Mouse (Mus musculus) left cerebral cortex, postnatal 14 days (tissue): ENCODE measurements at regions not wholly inside any gene's neighbourhood (a gene's known extent, or its start where the extent isn't known, plus 50 kb on each side); places are given as distances from the start of the nearest gene placed in this dataset.

ENCODE experiments used
- DNase-seq, 2 experiments: peaks; one replicate each; pipeline ENCODE4 v3.0.0; 2021 to 2022; ENCODE audit warnings: low spot score in 2 of 2, mixed read lengths in 1 of 2
- intact Hi-C: fragments of 180-260 bp; cut with DNase I; formaldehyde crosslinking; loops from one replicate; pipeline ENCODE4 v1.15.1; 2025

DNA sequence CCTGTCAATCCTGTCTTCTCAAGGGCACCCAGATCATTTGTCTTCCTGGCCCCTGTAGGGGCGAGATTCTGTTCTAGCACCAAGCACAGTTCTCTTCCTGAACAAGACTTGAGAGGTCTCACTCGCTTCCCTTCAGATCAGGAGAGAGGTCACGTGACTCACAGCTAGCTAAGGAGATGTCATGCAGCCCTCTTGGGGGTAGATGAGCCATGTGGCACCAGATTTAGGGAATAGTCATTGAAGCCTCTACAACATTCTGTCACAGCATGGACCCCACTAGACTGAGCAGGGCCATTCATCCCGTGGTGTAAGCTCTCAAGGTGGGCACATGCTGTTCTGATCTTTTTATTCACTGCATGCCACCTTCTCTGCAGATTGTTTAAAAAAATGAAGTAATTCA lies 338.2 kb downstream of the Cdh26 start:
- intact Hi-C loops, result loop anchor here (10.0 kb wide), 1 partner anchor 106 kb away; no protein-coding TSS in a partner anchor
- no peak for DNase-seq

DNA sequence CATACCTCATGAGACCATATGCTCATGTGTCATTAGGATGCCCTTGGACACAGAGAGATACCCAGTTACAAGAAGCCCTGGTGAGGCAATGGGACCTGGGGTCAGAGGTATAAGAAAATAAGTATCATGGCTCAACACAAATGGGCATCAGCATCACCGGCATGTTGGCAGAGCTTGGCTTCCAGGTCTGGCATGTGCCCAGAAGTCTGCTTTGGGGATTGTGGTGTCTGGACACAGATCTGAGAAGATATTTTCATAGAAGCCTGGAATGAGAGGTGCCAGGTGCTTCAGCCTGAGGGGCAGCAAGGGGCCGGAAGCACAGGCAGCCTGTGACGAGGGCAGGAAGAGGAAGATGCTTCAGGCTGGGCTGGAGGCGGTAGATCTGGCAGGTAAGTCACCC lies 338.7 kb downstream of the Cdh26 start:
- no peak for DNase-seq
- intact Hi-C loops, result loop anchor here (10.0 kb wide), 1 partner anchor 106 kb away; no protein-coding TSS in a partner anchor

DNA sequence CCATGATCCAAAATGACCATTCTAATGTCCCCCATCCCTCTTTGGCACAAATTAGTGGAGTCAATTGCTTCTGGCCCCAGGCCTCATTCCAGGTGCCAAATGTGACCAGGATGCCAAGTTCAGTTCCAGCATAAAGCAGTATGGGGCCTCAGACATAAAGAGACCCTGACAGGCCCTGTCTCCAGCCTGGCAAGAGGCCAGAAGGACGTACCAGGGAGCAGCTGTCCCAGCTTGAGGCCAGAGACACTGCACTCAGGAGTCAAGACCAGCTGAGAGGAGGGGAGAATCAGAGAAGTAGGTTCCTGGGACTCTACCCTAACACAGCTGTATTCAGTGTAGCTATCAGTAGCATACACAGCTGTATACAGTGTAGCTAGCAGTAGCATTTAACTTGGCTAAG lies 341.1 kb downstream of the Cdh26 start:
- no peak for DNase-seq
- intact Hi-C loops, result no loop called here

DNA sequence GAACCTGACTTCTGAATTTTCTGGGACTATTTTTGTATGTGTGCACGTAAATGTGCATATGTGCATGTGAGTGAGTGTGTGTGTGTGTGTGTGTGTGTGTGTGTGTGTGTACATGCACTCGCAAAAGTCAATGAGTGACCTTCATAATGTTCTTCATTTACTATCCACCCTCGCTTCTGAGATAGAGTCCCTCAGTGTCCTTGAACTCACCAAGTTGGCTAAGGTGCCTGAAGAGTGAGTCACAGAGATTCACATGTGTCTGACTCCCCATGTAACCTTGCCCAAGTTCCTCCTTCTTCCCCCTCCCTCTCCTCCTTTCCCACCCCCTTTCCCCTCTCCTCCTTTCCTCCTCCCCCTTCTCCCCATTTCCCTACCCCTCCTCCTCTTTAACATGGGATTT lies 341.6 kb downstream of the Cdh26 start:
- DNase-seq, result no peak
- intact Hi-C loops, result no loop called here

DNA sequence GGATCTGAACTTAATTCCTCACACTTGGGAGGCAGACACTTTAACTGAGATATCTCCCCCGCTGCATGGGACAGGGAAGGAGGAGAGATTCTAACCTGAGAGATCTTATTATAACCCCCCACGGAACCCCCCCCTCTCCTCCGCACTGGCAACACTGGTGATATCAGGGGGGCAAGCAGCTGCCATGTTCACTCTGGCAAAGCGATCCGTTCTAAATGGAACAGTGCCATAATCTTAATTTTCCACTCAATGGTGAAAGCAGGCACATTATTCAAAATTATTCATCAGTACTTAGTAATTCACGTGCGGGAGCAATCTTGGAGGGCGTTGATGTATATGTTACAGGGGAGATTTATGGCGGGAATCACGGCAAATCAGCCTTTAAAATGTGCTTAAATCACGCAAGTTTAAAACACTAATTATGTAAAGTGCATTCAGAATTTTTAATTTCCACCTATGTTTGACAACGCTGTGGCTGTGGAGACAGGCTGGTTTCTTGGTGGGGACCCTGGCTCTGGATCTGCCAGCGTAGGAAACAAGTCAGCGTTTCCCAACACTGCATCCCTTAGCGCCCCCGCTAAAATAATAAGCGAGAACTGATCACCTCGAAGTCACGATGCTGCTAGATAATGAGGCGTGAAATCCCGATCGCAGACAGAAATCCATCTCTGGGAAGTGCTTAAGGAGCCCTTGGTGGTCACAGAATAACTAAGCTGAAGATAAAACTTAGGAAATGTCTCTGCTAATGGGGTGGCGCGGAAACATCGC lies 354.7 kb downstream of the Cdh26 start:
- intact Hi-C loops, result no loop called here

DNA sequence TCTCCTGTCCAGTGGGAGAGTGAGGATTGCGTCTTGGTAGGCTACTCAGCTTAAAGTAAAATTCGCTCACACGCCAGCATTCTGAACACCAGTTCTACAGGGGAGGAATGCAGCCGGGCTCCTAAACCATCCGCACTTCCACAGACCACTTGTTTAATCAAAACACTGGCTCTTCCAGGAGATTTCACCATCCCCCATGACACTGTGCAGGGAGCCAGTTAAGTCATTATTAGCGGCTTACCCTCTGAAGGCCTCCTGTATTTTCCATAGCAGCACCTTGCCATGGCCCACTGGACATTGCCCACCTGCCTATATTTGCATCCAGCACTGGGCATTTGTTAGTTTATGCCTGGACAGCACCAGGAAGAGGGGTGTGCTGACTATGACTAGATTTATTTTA lies 355.5 kb downstream of the Cdh26 start:
- DNase-seq, result no peak
- intact Hi-C loops, result no loop called here

More for the DNA sequence above, 354.7 kb downstream of the Cdh26 start:
- no peak for DNase-seq

DNA sequence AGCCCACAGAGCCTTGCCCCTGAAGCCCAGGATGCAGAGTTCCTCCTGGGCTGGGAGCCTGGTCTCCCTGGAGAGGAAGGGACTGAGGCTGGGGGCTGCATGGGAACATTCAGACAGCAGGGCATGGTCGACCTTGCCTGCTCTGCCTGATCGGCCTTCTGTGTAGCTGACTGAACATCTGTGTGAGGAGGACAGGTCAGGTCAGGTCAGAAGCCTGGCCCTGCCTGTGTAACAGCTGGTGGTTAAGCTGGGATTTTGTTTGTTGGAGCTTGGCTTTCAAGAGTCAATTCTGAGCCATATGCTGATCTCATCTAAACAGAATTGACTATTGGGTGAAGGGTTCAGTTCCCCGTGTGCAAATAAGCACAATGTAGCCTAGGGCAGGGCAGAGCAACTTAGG lies 365.5 kb downstream of the Cdh26 start:
- intact Hi-C loops, result no loop called here
- DNase-seq, result no peak

DNA sequence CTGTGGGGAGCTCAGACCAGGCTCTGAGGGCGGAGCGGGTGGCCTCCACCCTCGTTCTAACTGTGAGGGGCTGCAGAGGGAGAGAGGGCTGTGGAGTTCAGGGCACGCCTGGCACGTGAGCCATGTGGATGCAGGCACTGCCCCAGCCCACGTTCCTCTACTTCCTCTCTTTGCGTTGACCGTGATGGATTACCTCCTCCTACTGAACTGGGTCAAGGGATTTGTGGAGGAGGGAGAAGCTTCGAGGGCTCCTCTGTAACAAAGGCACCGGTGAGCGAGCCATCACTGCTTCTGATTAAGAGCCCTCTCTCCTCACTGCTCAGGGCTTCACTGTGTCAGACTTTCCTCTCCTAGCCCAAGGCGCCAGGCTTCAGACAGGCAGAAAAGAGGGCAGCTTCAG lies 371.1 kb downstream of the Cdh26 start:
- intact Hi-C loops, result no loop called here
- no peak for DNase-seq

DNA sequence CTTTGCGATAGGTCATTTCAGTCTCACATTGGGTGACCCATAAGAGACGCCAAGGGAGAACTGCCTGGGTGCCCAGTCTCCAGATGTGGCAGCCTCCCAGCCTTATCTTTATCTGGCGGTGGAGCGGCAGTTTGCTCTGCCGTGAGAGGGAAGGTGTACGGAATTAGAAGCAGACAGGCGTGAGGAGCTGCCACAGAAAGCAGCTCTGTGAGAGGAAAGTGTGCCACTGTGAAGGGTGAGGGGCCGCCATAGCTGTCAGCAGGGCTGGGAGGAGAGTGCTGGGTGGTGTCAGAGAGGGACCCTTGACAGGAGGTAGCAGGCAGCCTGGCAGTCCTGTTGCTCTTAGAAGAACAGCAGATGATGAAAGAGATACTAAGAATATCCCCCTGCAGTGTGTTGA lies 375.0 kb downstream of the Cdh26 start:
- no peak for DNase-seq
- intact Hi-C loops, result no loop called here

DNA sequence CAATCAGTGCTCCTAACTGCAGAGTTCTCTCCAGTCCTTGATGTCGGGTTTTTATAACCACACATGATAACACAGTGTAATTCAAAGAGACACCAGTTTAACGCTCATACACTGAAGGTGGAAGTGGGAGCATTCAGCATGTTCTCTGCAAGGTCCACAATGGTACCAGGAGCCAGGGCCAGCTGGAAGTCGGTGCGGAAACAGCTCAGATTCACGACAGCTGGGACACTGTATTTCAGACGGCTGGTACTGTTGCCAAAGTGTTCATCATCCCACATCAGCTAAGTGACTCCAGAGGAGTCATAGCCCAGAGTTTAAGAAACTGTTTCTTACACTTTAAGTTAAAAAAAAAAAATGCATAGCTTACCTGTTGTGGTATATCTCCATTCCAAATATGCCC lies 391.2 kb downstream of the Cdh26 start:
- peak in 1 of 2 experiments; percentile 15 for DNase-seq
- intact Hi-C loops, result no loop called here

DNA sequence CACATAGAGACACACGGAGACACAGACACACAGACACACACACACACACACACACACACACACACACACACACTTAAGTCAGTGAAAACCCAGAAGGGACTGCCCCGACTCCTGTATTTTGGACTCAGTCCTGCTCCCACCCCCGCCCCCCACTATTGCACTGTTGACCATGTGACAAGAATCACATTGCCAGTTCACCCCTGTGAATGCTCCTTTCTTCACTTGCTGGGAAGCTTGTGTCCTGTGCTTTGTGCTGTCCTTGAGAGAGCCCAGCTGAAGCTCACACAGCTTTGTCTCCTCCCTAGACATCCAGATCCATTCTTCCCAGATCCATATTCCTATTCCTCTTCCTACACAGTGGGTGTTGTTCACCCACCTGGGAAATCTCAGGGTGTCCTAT lies 400.0 kb downstream of the Cdh26 start:
- DNase-seq, result no peak
- intact Hi-C loops, result no loop called here

DNA sequence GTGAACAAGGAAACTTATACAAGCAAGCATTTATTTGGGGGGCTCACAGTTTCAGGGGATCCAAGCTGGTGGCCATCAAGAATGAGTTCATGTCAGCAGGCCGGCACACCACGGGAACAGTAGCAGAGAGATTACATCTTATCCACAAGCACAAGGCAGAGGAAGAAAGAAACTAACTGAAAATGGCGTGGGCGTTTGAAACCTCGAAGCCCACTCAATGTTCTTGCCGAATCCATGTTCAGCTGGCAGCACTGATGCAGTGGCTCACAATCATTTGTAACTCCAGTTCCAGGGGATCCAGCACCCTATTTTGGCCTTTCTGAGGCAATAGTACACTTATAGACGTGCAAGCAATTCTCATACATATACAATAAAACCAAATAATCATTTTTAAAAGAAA lies 404.7 kb downstream of the Cdh26 start:
- intact Hi-C loops, result no loop called here
- DNase-seq, result peak; percentile 29 to 70

DNA sequence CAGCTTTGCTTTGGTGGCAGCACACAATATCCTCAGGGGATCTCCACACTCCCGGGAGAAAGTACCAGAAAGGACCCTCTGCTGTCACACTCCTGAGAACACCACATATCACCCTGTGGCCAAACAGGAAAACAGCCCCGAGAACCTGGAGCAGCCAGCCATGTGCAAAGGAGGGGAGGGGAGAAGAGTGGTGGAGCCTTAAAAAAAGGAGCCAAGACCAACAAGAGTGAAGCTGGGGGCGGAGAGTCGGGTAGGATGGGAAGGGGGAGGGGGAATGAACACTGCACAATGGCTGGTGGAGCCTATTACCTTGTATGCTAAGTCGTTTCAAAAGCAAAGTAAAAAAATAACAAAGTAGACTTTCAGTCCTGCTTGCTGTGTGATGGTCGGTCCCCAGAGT lies 408.2 kb downstream of the Cdh26 start:
- intact Hi-C loops, result no loop called here
- DNase-seq, result no peak

DNA sequence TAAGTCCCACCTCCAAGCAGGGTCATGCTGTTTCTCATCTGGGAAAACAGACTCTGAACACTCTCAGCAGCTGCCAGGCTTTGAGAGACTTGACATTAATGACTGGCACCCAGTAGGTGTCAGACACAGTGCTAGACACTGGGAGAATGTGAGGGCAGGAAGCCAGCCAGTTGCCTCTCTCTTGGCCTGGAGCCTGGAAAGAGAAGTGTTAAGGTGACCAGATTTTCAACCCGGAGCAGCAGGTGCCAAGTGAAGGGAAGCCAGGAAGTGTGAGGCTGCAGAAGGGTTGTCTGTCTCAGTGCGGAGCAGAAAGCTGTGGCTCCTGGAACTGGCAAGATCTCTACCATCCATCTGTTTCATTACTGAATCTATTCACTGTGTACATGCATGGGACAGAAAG lies 410.6 kb downstream of the Cdh26 start:
- DNase-seq, result peak in 1 of 2 experiments; percentile 59
- intact Hi-C loops, result no loop called here

DNA sequence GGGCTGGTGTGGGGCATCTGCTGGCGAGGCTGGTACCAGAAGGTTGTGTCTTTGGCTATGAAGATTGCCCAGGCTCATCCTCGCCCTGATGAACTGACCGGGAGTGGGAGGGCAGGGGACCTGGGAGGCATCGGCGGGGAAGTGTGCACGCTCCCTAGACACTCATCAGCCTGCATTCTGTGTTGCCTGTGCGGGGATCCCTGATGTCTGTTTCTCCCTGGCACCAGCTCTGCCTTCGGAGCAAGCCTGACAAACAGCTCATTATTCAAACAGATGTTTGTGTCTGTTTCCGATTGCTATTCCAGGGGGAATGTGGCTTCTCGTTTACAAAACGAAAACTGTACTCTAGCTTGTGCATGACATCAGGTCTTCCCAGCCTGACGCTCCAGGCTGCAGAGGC lies 412.3 kb downstream of the Cdh26 start:
- DNase-seq, result no peak
- intact Hi-C loops, result no loop called here

DNA sequence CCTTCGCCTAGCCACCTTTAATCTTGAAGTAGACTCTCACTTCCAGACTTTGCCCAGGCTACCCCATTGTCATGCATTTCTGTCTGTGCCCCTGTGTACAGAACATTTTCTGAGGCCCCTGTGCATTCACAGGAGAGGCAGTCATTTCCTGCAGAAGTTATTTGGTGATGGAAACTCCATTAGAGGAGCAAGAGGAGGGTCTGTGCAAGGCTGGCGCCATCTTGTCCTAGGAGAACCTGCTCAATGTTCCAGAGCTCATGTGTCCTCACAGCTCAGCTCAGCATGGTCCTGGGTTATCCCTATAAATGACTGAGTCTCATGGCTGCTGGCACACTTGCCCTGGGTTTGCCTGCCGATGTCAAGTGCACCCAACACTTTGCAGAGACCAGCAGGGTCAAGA lies 413.1 kb downstream of the Cdh26 start:
- intact Hi-C loops, result no loop called here
- DNase-seq, result no peak

DNA sequence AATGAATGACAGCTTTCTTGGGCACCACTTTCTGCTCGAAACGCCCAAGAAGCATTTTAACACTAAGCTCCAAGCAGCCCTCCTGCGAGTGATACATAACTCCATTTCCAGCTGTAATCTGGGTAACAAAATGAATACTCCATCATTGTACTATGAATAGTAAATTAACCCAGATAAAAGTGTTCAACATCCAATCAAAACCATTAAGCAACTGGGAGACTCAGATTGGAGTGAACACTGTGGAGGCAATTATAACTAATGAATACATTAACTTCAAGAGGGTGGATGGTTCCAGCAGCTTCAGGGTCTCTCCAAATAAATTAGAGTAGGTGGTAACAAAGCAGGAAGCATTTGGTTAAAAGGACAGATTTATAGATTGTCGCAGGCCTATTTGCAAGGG lies 414.2 kb downstream of the Cdh26 start:
- intact Hi-C loops, result no loop called here
- DNase-seq, result no peak

DNA sequence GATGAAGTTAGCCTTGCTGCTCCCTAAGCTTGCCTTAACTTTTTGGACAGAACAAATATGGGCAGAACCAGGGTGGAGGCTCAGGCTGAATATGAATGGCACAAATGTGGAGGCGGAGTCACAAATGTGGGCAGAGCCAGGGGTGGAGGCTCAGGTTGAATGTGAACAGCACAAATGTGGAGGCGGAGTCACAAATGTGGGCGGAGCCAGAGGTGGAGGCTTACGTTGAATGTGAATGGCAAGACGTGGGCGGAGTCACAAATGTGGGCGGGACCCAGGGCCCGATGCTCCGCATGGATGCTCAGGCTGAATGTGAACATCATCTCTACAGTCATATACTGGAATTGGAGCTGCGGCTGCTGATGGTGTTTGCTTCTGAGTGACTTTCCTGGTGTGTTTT lies 420.0 kb downstream of the Cdh26 start:
- intact Hi-C loops, result loop anchor here (10.0 kb wide), 1 partner anchor 96 kb away; no protein-coding TSS in a partner anchor
- peak in 1 of 2 experiments; percentile 13 for DNase-seq

DNA sequence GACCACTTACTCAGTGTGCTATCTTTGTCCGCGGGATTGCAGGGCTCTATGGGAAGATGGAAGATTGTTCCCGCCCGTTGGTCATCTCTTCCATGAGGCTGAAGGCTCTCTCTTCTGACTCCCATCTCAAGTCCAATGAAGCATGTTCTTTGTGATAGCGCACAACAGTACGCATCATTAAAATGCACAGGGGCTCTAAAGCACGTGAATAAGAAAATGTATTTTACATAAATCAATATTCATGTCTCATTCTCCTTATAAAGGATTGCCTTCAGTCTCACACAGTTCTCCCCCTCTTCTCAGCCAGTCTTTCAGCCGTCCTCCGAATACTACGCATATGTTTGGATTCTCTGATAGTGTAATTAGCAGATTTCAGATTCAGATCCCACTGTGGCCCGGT lies 420.4 kb downstream of the Cdh26 start:
- DNase-seq, result no peak
- intact Hi-C loops, result loop anchor here (10.0 kb wide), 1 partner anchor 96 kb away; no protein-coding TSS in a partner anchor

DNA sequence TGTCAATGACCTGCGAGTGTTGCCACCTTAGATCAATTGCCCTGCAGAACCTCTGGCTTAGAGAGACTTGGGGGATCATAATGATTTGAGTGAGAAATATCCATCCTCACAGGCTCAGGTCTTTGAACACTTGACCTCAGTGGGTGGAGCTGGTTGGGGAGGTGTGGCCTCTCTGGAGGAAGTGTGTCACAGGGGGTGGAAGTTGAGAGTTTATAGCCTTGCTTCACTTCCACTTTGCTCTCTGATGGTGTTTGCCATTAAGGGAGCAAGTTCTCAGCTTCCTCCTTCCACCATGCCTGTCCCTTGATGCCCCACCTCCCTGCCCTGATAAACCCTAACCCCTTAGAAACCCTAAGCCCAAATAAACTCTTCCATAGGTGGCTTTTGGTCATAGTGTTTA lies 423.7 kb downstream of the Cdh26 start:
- DNase-seq, result no peak
- intact Hi-C loops, result loop anchor here (10.0 kb wide), 1 partner anchor 99 kb away; no protein-coding TSS in a partner anchor

DNA sequence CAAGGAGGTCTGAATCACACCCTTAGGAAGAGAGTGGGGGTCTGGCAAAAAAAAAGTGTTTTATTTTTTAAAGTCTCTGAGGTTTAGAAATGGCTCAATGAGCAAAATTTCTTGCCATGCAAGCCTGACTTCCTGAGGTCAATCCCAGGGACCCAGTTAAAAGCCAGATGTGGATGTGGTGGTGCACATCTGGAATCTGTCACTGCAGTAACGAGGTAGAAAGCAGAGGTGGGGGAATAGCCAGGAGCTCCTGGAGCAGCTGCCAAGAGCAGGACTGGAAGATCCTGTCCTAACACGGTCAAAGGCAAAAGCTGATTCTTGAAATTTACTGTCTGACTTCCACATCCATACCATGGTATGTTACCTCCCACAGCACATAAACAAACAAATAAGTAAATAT lies 424.4 kb downstream of the Cdh26 start:
- intact Hi-C loops, result loop anchor here (10.0 kb wide), 1 partner anchor 100 kb away; no protein-coding TSS in a partner anchor
- no peak for DNase-seq
